Mouse (Mus musculus) ES-Bruce4 (cell line): ENCODE results near the gene Minpp1. TPM values are rescaled to one million over a fixed set of nuclear protein-coding genes. Genes with fewer than 3 reads are reported as not detected.

Source experiments
- H3K27ac ChIP-seq: 2 replicates; pipeline ENCODE4 v1.5.1; 2012; ENCODE audit warnings: low read length, inconsistent platforms; ENCODE audit not compliant: insufficient read depth
- H3K27me3 ChIP-seq: 2 replicates; pipeline ENCODE4 v1.6.1; 2012; ENCODE audit warnings: mild to moderate bottlenecking, low read length, inconsistent platforms; ENCODE audit not compliant: control insufficient read depth, poor library complexity, insufficient read depth, severe bottlenecking
- H3K36me3 ChIP-seq: 2 replicates; pipeline ENCODE4 v1.6.1; 2012; ENCODE audit warnings: inconsistent platforms, mild to moderate bottlenecking, low read length, moderate library complexity; ENCODE audit not compliant: control insufficient read depth, poor library complexity, insufficient read depth, severe bottlenecking
- H3K4me1 ChIP-seq: one replicate; pipeline ENCODE4 v1.8.1; 2011; ENCODE audit warnings: low read length; ENCODE audit not compliant: control insufficient read depth, insufficient read depth
- H3K4me3 ChIP-seq: 2 replicates; pipeline ENCODE4 v1.5.1; 2011; ENCODE audit warnings: low read depth, mild to moderate bottlenecking, low read length
- H3K9ac ChIP-seq: 2 replicates; pipeline ENCODE4 v1.6.1; 2012; ENCODE audit warnings: low read depth, mild to moderate bottlenecking, inconsistent platforms; ENCODE audit not compliant: poor library complexity, severe bottlenecking
- H3K9me3 ChIP-seq: replicated peaks from 2 replicates; pipeline ENCODE4 v1.6.1; 2012; ENCODE audit warnings: mild to moderate bottlenecking, low read length, inconsistent platforms; ENCODE audit not compliant: control insufficient read depth, poor library complexity, insufficient read depth, severe bottlenecking
- CTCF ChIP-seq: IDR thresholded peaks from one replicate; pipeline ENCODE4 v1.8.1; 2011; ENCODE audit warnings: low read depth, low read length
- EP300 ChIP-seq: IDR thresholded peaks from 2 replicates; pipeline ENCODE4 v1.6.1; 2011; ENCODE audit warnings: low read depth, low read length; ENCODE audit not compliant: insufficient read depth
- POLR2A ChIP-seq: IDR thresholded peaks from one replicate; pipeline ENCODE4 v1.8.1; 2011; ENCODE audit warnings: low read length; ENCODE audit not compliant: insufficient read depth
- polyA plus RNA-seq: library from polyadenylated mRNA; stranded (reverse); fragments of >200 nt; gene quantifications from 2 replicates; pipeline ENCODE4 v1.2.4, GENCODE M21; 2011; ENCODE audit warnings: low read depth; ENCODE audit not compliant: missing spikeins, insufficient read depth, insufficient read length

Gene Minpp1
- polyA plus RNA-seq, 1 experiment: 40.0 TPM

DNA sequence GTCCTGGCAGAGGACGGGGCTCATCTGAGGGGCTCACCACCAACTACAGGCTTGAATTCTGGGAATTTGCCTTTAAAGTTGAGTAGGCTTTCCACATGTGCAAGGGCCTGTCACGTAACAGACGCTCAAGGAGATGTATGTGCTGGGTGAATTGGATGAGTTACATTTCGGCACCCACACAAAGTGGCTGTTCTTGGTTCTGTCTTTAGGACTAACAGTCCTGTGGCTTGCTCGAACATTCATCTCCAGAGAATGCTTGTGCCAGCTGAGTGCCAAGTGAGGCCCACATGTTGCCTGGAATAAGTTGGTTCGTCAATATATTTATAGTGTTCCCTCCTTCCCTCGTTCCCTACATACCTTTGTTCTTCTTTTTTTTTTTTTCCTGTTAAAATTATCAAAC is 44.7 kb downstream of the Minpp1 start:
- no peak for TF ChIP-seq POLR2A
- no peak for TF ChIP-seq CTCF
- no peak for TF ChIP-seq EP300
- no peak overlapping the region for H3K27ac ChIP-seq
- no peaks in the 10 kb centered on the region for H3K9me3 ChIP-seq
- no peak overlapping the region for H3K4me3 ChIP-seq
- H3K9ac ChIP-seq: no peak overlapping the region
- H3K36me3 ChIP-seq: no peaks in the 10 kb centered on the region
- H3K4me1 ChIP-seq: no peaks in the 10 kb centered on the region
- H3K27me3 ChIP-seq: no peaks in the 10 kb centered on the region

DNA sequence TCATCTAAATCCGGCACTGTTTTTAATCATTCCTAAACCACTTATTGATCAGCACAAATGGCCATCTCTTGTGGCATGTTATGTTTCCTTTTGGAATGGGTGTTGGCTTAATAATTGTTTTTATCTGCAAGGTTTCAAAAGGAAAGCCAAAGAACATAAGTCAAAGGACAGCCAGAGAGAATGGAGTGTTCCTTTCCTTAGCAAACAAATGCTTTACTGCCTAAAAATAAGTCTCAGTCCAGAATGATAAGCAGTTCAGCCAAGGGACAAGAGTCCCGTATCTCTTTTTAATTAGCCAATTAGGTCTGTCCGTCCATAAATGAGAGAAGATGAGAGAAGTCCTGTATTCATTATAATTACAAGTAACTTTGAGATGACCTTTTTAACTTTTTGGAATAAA is 46.8 kb downstream of the Minpp1 start:
- no peaks in the 10 kb centered on the region for H3K36me3 ChIP-seq
- no peak overlapping the region for H3K27ac ChIP-seq
- no peak overlapping the region for H3K9ac ChIP-seq
- TF ChIP-seq CTCF (no peak), EP300 (no peak), POLR2A (no peak)
- no peaks in the 10 kb centered on the region for H3K4me1 ChIP-seq
- no peak overlapping the region for H3K4me3 ChIP-seq
- H3K27me3 ChIP-seq: no peaks in the 10 kb centered on the region
- no peaks in the 10 kb centered on the region for H3K9me3 ChIP-seq

GRCm38 (mm10) chr19:32532737-32533505 is 47.4 kb downstream of the Minpp1 start:
- TF ChIP-seq CTCF (no peak), POLR2A (no peak), EP300 (no peak)
- H3K36me3 ChIP-seq: no peaks in the 10 kb centered on the region
- no peaks in the 10 kb centered on the region for H3K27me3 ChIP-seq
- H3K27ac ChIP-seq: no peak overlapping the region
- no peaks in the 10 kb centered on the region for H3K9me3 ChIP-seq
- H3K4me1 ChIP-seq: no peaks in the 10 kb centered on the region
- no peak overlapping the region for H3K9ac ChIP-seq
- H3K4me3 ChIP-seq: no peak overlapping the region

GRCm38 (mm10) chr19:32534887-32535286 is 49.3 kb downstream of the Minpp1 start:
- Histone ChIP-seq H3K9me3 (no peaks in the 10 kb centered on the region), H3K27me3 (no peaks in the 10 kb centered on the region), H3K4me3 (no peak overlapping the region), H3K4me1 (no peaks in the 10 kb centered on the region), H3K36me3 (no peaks in the 10 kb centered on the region), H3K9ac (no peak overlapping the region), H3K27ac (no peak overlapping the region)
- TF ChIP-seq CTCF (no peak), EP300 (no peak)

GRCm38 (mm10) chr19:32542784-32543490 is 57.4 kb downstream of the Minpp1 start:
- Histone ChIP-seq H3K9ac (no peak overlapping the region), H3K4me3 (no peak overlapping the region), H3K4me1 (no peaks in the 10 kb centered on the region), H3K9me3 (no peaks in the 10 kb centered on the region), H3K36me3 (no peaks in the 10 kb centered on the region), H3K27ac (no peak overlapping the region), H3K27me3 (no peaks in the 10 kb centered on the region)
- TF ChIP-seq POLR2A: no peak
- no peak for TF ChIP-seq EP300
- no peak for TF ChIP-seq CTCF

DNA sequence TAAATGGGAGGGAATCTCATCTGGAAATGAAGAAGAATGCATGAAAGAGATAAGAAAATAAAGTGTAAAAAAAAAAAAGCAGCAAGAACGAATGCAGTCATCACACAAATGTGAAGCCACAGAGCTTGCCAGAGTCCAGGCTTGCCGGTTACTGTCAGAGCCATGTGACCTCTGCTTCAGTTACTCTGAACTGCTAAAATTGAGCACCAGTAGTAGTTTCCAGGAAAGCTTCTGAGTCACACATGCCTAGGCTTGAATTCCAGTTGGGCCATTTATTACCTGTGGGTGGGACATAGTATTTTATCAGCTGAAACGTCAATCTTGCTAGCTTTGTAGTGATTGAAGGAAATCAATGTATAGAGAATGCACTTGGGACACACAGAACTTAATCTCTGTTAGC is 61.8 kb downstream of the Minpp1 start:
- no peak overlapping the region for H3K9ac ChIP-seq
- no peaks in the 10 kb centered on the region for H3K9me3 ChIP-seq
- no peaks in the 10 kb centered on the region for H3K27me3 ChIP-seq
- H3K27ac ChIP-seq: no peak overlapping the region
- no peak for TF ChIP-seq EP300
- TF ChIP-seq POLR2A: no peak
- no peak for TF ChIP-seq CTCF
- H3K4me1 ChIP-seq: no peaks in the 10 kb centered on the region
- no peak overlapping the region for H3K4me3 ChIP-seq
- H3K36me3 ChIP-seq: no peaks in the 10 kb centered on the region
